Comparison of ENCODE assay signal across 8 mouse cellular contexts in the genomic region with DNA sequence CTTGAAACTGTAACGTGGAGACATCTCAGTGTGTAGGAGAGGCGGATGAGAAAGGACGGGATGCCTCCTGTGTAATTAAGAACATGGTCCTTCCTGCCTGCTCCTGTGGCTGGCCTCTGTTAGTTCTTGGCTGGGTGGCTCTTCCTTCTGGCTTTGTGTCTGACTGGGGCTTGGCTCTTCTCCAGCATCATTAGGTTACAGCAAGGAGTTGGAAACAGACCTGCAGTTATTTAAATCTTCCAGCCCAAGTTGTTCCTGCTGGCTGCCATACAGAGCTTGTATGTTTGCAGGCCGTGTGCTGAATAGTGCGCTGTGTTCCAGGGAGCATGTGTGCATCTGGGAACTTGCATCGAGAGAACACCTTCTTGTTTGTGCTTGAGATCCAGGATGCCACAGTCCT.
DNase-seq lines count a peak whose midpoint lies in the region; ATAC-seq lines count a peak whose summit lies in the region.
"Had no signal": no experiment of that assay in that cellular context is flagged by ENCODE, and none has a peak within 500 bp of the region (broad histone marks: within the 10 kb centered on the region; RNA-seq: fewer than 3 reads in every experiment).

No protein-coding gene starts in this region.

- no peak overlapping the region for H3K9ac ChIP-seq in heart, embryonic 12.5 days
- 0 out of 2 replicates have a peak overlapping the region, but pooled peaks have one; percentile 35 for H3K9ac ChIP-seq in kidney, embryonic 16.5 days (replicated peaks; ENCODE audit: low read length)
- H3K9ac ChIP-seq in neural tube, embryonic 14.5 days (replicated peaks; ENCODE audit: low read depth, low read length): no peak overlapping the region

- H3K27me3 ChIP-seq in heart, embryonic 12.5 days (replicated peaks): 0 out of 2 replicates have a peak, but pooled peaks cover 3% of the 10 kb centered on the region
- no peaks in the 10 kb centered on the region for H3K27me3 ChIP-seq in kidney, embryonic 16.5 days (ENCODE audit: insufficient read depth, low read length)
- H3K27me3 ChIP-seq in neural tube, embryonic 14.5 days (ENCODE audit: control insufficient read depth, insufficient read depth, low read length): no peaks in the 10 kb centered on the region

- H3K4me3 ChIP-seq in heart, embryonic 12.5 days: no peak overlapping the region
- H3K4me3 ChIP-seq in kidney, embryonic 16.5 days (ENCODE audit: low read length): no peak overlapping the region
- no peak overlapping the region for H3K4me3 ChIP-seq in neural tube, embryonic 14.5 days (ENCODE audit: low read depth, low read length)
- H3K4me3 ChIP-seq: left cerebral cortex, adult 2 months had no signal

- peak overlapping the region; percentile 19; the same call in 1 of the 2 replicates for H3K27ac ChIP-seq in heart, embryonic 12.5 days (ENCODE audit: poor library complexity, severe bottlenecking)
- peak overlapping the region; percentile 84 for H3K27ac ChIP-seq in kidney, embryonic 16.5 days (ENCODE audit: low read length)
- H3K27ac ChIP-seq in neural tube, embryonic 14.5 days (ENCODE audit: low read depth, low read length): peak overlapping the region; percentile 77
- H3K27ac ChIP-seq: left cerebral cortex, adult 2 months had no signal

- no peaks in the 10 kb centered on the region for H3K36me3 ChIP-seq in heart, embryonic 12.5 days
- peaks cover 4% of the 10 kb centered on the region; the same call in 1 of the 2 replicates for H3K36me3 ChIP-seq in kidney, embryonic 16.5 days (ENCODE audit: insufficient read depth, low read length)
- no peaks in the 10 kb centered on the region for H3K36me3 ChIP-seq in neural tube, embryonic 14.5 days (ENCODE audit: control insufficient read depth, insufficient read depth, low read length)

- peak; percentile 21 for DNase-seq in right cerebral cortex, postnatal 25 days
- no peak for DNase-seq in right cerebral cortex, adult 2 months (ENCODE audit: low spot score in 2 of 2)
- DNase-seq in cerebellum, postnatal 36 days: peak; percentile 30 to 55

- H3K9me3 ChIP-seq in heart, embryonic 12.5 days (replicated peaks): 0 out of 2 replicates have a peak, but pooled peaks cover 2% of the 10 kb centered on the region
- peaks cover 3% of the 10 kb centered on the region for H3K9me3 ChIP-seq in kidney, embryonic 16.5 days (ENCODE audit: low read length)
- no peaks in the 10 kb centered on the region for H3K9me3 ChIP-seq in neural tube, embryonic 14.5 days (ENCODE audit: control insufficient read depth, low read length)

- WGBS in heart, embryonic 12.5 days: 59% methylated on average over 6 of the region's 6 CpGs
- WGBS in kidney, embryonic 16.5 days: 22% methylated on average over 6 of the region's 6 CpGs
- 52% methylated on average over 6 of the region's 6 CpGs for WGBS in neural tube, embryonic 14.5 days

- no peaks in the 10 kb centered on the region for H3K4me1 ChIP-seq in heart, embryonic 12.5 days (replicated peaks)
- H3K4me1 ChIP-seq in kidney, embryonic 16.5 days (ENCODE audit: insufficient read depth, low read length): peaks cover 28% of the 10 kb centered on the region
- peaks cover 4% of the 10 kb centered on the region; the same call in 1 of the 2 replicates for H3K4me1 ChIP-seq in neural tube, embryonic 14.5 days (ENCODE audit: control insufficient read depth, insufficient read depth, low read length)

- no peak for ATAC-seq in heart, embryonic 12.5 days (ENCODE audit: insufficient number of reproducible peaks, low FRiP score)
- peak; percentile 68 for ATAC-seq in kidney, embryonic 16.5 days (ENCODE audit: low FRiP score, low TSS enrichment)
- ATAC-seq in neural tube, embryonic 14.5 days (ENCODE audit: low read depth): peak; percentile 49; the same call in 1 of the 2 replicates
- ATAC-seq in megakaryocyte-erythroid progenitor cell, adult 5-6 weeks (replicated peaks; ENCODE audit: low FRiP score, low TSS enrichment, poor library complexity, severe bottlenecking): no peak

- no peak overlapping the region for H3K4me2 ChIP-seq in heart, embryonic 12.5 days
- H3K4me2 ChIP-seq in kidney, embryonic 16.5 days (replicated peaks; ENCODE audit: low read depth, low read length): no peak overlapping the region
- H3K4me2 ChIP-seq in neural tube, embryonic 14.5 days (ENCODE audit: low read depth, low read length): no peak overlapping the region

Comparison
In these comparisons a context has a peak if more than half of its experiments do, and no peak if none do; other contexts are left out.
1. DNase-seq: peak in right cerebral cortex, postnatal 25 days (single experiment) and cerebellum, postnatal 36 days (2 of 2); none in right cerebral cortex, adult 2 months (0 of 2).
2. ATAC-seq: peak in kidney, embryonic 16.5 days (single experiment) and neural tube, embryonic 14.5 days (single experiment); none in heart, embryonic 12.5 days (single experiment) and megakaryocyte-erythroid progenitor cell, adult 5-6 weeks (single experiment).
3. H3K27ac ChIP-seq: peak in every context shown above with its lines; median percentile 84 in kidney, embryonic 16.5 days; 77 in neural tube, embryonic 14.5 days; 19 in heart, embryonic 12.5 days.